Mouse (Mus musculus): ENCODE measurements at regions not wholly inside any gene's neighbourhood (a gene's known extent, or its start where the extent isn't known, plus 50 kb on each side); places are given as distances from the start of the nearest gene placed in this dataset.

- DNase-seq (ENCODE audit: low spot score in 2 of 2) = no peak
These were observed 103.1 kb upstream of the Rybp start for GRCm38 (mm10) chr6:100390258-100390910.

- no peak for DNase-seq (ENCODE audit: low spot score in 2 of 2)
These were observed 99.8 kb upstream of the Rybp start for GRCm38 (mm10) chr6:100387042-100387441.

DNA sequence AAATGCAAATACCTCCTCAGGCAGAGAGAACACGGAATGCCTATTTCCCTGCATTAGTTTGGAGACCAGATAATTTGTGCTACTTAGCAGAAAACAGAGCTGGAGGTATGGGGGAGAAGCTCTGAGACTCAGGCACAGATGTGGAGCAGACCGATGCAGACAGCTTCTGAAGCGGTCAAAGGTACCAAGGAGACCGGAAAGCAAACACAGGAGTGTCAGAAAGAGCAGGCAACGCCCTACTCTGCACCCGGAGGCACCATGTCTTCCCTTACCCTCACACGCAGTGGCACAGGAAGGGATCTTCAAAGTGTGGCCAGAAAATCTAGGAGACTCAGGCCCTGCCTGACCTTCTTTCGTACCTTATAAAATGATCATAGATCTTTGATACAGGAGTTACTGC is 98.4 kb upstream of the Rybp start:
- DNase-seq (ENCODE audit: low spot score in 2 of 2) = no peak

DNA sequence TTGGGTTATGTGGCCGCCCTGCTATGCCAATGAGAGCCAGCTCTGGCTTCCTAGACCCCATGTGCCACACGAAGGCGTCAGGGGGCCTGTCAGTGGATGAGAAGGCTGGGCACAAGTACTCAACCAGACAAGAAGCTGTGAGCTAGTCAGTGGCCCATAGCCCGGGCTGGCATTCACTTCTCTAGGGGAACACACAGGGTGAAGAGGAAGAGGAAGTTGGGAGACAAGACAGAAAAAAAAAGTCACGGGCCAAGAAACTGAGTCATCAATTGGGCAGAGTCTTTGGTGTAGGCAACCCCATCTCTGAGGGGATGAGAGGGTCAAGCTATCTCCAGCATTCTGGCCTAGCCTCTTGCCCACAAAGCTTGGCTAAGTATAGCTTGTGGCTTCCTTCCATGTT is 93.8 kb upstream of the Rybp start:
- no peak for DNase-seq (ENCODE audit: low spot score in 2 of 2)

- DNase-seq (ENCODE audit: low spot score in 2 of 2) = no peak
These were observed 93.3 kb upstream of the Rybp start for GRCm38 (mm10) chr6:100380536-100380935.

GRCm38 (mm10) chr6:100379792-100380191 is 92.5 kb upstream of the Rybp start:
- no peak for DNase-seq (ENCODE audit: low spot score in 2 of 2)

- no peak for DNase-seq (ENCODE audit: low spot score in 2 of 2)
These were observed 91.2 kb upstream of the Rybp start for GRCm38 (mm10) chr6:100378533-100378874.

DNA sequence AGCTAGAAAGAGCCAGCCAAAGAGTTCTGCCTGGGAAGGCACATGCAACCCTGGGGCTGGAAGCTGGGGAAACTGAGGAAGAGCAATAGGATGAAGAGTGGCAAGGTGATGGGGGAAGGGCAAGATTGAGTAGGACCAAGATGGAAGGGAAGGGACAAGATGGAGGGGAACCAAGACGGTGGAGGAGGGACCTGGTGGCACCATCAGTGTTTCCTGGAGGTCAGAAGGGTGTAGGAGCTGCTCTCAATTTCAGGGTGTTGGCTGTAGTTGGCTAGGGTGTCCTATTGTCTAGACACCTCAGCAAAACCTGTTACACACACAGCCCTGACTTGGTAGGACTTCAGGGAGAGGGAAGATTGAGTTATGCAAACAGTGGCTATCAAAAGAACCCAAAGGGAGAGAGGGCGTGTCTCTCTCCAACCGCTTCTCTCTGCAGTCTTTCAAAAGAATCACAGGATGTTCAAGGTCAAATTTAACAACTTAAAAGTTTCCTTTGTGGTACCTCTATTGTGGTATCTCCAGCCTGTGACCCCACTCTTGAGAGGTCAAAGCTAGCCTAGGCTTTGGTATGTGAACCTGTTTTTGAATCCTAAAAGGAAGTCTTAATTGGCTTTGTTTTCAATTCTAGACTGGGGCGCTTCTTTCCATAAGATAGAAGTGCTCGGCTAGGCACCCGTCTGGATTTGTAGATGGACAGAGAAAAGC is 90.7 kb upstream of the Rybp start:
- DNase-seq (ENCODE audit: low spot score in 2 of 2) = no peak

DNA sequence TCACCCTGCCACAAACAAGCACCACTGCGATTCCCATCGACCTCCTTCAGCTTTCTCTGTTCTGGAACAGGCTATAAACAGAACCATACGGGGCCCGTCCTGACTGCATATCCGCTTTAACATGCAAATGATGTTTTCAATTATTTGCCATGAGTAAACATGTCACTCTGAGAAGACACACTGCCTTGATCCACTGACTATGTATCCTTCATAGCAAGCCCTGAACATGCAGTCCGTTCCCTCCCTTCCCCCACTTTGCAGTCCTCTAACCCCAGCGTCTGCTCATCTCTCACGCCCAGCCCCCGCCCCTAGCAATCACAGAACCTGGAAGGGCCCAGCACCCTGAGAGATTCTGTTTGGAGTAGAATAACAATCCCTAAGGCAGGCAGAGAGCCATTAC is 89.4 kb upstream of the Rybp start:
- DNase-seq (ENCODE audit: low spot score in 2 of 2) = no peak

DNA sequence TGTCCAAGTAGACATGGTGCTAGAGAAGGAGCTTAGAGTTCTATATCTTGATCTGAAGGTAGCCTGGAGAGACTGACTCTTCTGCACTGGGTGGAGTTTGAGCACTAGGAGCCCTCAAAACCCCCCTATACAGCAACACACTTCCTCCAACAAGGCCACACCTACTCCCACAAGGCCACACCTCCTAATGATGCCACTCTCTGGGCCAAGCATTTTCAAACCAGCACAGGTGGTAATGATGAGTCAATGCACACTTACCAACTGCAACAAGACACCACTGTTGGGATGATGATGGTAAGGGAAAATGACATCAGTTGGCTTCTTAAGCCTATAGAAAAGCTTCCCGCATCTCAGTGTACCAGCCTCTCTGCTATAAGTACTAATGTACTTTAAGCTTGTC is 83.5 kb upstream of the Rybp start:
- DNase-seq (ENCODE audit: low spot score in 2 of 2) = no peak

GRCm38 (mm10) chr6:100370358-100370757 is 83.1 kb upstream of the Rybp start:
- DNase-seq (ENCODE audit: low spot score in 2 of 2) = no peak

- DNase-seq (ENCODE audit: low spot score in 2 of 2) = no peak
These were observed 78.9 kb upstream of the Rybp start for GRCm38 (mm10) chr6:100366231-100366630.

GRCm38 (mm10) chr6:100365791-100366190 is 78.5 kb upstream of the Rybp start:
- DNase-seq (ENCODE audit: low spot score in 2 of 2) = no peak

- DNase-seq (ENCODE audit: low spot score in 2 of 2) = peak; percentile 77 to 79
These were observed 76.4 kb upstream of the Rybp start for GRCm38 (mm10) chr6:100363683-100364082.

DNA sequence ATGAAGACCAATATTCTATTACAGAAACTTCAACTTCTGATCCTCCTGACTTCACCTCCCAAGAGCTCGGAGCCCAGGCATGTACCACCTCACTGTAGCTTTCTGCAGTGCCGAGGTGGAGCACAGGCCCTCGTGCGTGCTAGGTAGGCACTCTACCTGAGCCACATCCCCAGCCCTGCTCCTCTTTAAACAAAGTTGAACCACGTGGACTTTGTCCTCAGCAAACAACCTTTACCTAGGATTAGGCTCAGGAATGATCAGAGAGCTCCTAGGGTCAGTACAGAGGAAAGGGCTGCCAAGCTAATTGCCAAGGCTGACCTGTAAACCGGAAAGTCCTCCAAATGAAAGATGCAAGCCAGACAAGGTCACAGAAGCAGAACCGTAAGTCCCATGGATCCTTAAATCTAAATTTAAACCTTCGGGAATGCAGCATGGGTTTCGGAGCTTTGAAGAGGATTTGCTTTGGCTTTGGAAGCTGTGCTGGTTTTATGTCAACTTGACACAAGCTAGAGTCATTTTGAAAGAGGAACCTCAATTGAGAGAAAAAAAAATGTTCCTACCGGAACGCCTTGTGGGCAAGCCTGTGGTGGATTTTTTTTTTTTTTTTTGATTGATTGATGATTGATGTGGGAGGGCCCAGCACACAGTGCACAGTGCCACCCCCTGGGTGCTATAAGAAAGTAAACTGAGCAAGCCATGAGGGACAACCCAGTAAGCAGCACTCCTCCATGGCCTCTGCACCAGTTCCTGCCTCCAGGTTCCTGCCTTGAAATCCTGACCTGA is 69.5 kb upstream of the Rybp start:
- DNase-seq (ENCODE audit: low spot score in 2 of 2) = no peak

DNA sequence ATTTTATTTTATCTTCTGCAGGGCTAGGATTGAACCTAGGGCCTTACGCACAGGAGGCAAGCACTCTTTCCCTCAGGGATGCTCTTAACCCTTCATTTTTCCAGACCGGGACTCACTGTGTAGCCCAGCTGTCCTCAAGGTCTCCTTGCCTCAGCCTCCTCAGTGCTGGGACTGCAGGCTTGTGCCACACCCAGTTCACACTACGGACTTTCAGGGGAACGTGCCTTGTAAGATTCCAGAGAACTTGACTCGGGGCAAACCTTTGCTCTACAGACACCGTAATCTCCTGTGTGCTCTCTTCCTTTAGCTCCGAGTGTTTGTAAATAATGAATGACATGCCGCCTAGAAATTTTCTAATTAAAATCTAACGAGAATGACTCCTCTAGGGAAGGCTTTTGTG is 68.6 kb upstream of the Rybp start:
- DNase-seq (ENCODE audit: low spot score in 2 of 2) = no peak

DNA sequence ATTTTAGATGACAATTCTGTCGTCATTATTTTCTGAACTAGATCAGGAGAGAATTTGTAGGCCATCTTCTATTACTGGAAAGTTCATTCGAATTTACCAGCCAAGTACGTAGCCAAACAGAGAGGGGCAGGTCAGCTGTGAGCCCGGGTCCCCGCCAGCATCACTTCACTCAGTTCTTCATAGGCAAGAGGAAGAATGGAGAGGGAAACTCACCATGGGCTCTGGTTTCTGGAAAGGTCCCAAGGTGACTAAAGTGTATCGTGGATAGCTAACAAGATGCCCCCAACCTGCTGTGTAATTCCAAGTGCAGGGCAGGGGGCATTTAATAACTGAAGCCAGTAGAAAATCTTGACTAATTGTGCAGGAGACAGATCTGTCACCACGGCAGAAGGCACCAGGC is 60.2 kb upstream of the Rybp start:
- DNase-seq (ENCODE audit: low spot score in 2 of 2) = no peak

DNA sequence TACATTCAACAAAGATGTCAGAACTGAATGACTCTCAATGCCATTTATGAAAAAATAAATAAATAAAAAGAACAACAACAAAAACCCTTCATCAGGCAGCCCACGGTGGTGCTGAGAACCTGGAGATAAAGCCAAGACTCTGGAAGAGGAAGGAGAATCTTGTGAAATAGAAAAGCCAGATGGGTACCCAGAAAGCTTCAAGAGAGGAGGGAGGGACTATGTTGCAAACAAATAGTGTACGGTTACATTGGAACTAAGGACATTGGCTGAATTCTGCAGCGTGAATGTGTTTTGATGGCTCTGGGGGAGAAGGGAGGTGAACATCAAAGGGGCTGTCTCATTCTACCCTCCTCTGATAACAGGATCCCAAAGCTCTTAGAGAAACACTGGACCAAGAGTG is 57.8 kb upstream of the Rybp start:
- DNase-seq (ENCODE audit: low spot score in 2 of 2) = no peak

GRCm38 (mm10) chr6:100341305-100342290 is 54.3 kb upstream of the Rybp start:
- DNase-seq (ENCODE audit: low spot score in 2 of 2) = peak; percentile 21 to 25

DNA sequence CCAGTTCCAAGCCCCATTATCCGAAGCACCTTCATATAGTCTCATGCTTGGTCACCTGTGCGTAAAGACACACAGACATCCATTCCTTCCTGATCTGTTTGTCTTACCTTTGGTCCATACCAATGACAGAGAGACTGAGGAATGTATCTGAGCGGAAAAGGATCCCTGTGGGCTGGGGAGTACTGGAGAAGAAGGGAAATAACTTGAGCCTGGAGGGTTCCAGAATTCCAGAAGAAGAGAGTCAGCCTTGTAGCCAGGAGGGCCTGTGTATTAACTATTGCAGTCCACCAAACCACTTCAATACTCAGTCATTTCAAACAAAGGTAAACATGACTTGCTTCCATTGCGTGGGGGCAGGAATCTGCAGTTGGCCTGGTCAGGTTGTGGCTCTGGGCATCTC is 51.0 kb upstream of the Rybp start:
- no peak for DNase-seq (ENCODE audit: low spot score in 2 of 2)

Measured in layer of hippocampus, adult 8-10 months (tissue).